Mouse (Mus musculus) intestine, embryonic 14.5 days (tissue): ENCODE results near the gene Lypd6b. TPM values are rescaled to one million over a fixed set of nuclear protein-coding genes. Genes with fewer than 3 reads are reported as not detected.
A peak's percentile ranks its signal among the peaks of the same experiment; 100 is the strongest.

Experiments
- ATAC-seq: fragments of 200-750 bp; cut with Nextera tagmentation; replicated peaks from 2 replicates; pipeline ENCODE4 v1.8.0; 2017; ENCODE audit warnings: low read depth, moderate number of reproducible peaks, moderate TSS enrichment, moderate library complexity; ENCODE audit not compliant: low FRiP score, low TSS enrichment
- DNase-seq: peaks from one replicate; pipeline ENCODE4 v3.0.0-alpha.2; 2018; ENCODE audit warnings: low spot score
- H3K27ac ChIP-seq: fragments of 300-500 bp; sonication (generic); 2 replicates; pipeline ENCODE4 v1.5.1; 2014; ENCODE audit warnings: low read depth, mild to moderate bottlenecking, control low read depth
- H3K27me3 ChIP-seq: fragments of 300-500 bp; sonication (generic); replicated peaks from 2 replicates; pipeline ENCODE4 v1.6.1; 2014; ENCODE audit warnings: low read length, control low read depth; ENCODE audit not compliant: control insufficient read depth, insufficient read depth
- H3K36me3 ChIP-seq: fragments of 300-500 bp; sonication (generic); 2 replicates; pipeline ENCODE4 v1.6.1; 2014; ENCODE audit warnings: low read length, control low read depth; ENCODE audit not compliant: control insufficient read depth, insufficient read depth
- H3K4me1 ChIP-seq: fragments of 300-500 bp; sonication (generic); replicated peaks from 2 replicates; pipeline ENCODE4 v1.6.1; 2014; ENCODE audit warnings: low read length, control low read depth, mixed read lengths; ENCODE audit not compliant: control insufficient read depth, insufficient read depth
- H3K4me2 ChIP-seq: fragments of 300-500 bp; sonication (generic); 2 replicates; pipeline ENCODE4 v1.6.1; 2014; ENCODE audit warnings: low read length
- H3K4me3 ChIP-seq: fragments of 300-500 bp; sonication (generic); 2 replicates; pipeline ENCODE4 v1.5.1; 2014; ENCODE audit warnings: low read depth, low read length, control low read depth, mixed read lengths
- H3K9ac ChIP-seq: fragments of 300-500 bp; sonication (generic); 2 replicates; pipeline ENCODE4 v1.6.1; 2014; ENCODE audit warnings: mild to moderate bottlenecking, low read length
- H3K9me3 ChIP-seq: fragments of 300-500 bp; sonication (generic); 2 replicates; pipeline ENCODE4 v1.6.1; 2016; ENCODE audit warnings: low read length, control low read depth; ENCODE audit not compliant: control insufficient read depth
- WGBS: fragments of 180-500 bp; shearing (Covaris S2); extraction: QIAGEN DNeasy Blood & Tissue Kit; methylation state at CpG from one replicate; pipeline ENCODE4 v1.1.7; 2014; 5-methylcytosine and 5-hydroxymethylcytosine counted together
- polyA plus RNA-seq: library from polyadenylated mRNA; unstranded; fragments of >200 nt; fragmentation: Nextera tagmentation; extraction: Ambion mirVana; gene quantifications from 2 replicates; pipeline ENCODE4 v1.2.1, GENCODE M21; 2014

Lypd6b gene
- polyA plus RNA-seq, 1 experiment from 2014 or later, result 3.0 TPM

DNA sequence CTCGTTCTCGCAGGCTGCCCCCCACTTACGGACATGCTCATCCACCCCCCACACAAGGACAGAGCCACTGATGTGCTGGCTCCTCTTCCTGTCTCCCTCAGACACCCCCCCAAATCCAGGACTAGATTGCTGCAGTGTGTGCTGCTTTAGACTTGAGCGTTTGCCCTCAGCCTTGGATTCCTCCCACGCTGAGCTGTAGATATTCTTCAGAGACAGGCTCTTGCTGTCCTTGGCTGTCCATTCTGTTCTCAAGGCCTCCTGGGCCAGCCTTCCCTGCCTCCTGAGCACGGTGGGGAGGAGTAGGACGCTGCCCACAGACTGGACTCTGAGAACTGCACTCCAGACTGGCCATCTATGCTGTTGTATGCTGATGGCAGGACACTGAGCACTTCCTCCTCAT is 40.5 kb upstream of the Lypd6b start:
- Histone ChIP-seq H3K4me1 (peaks cover 19% of the 10 kb centered on the region), H3K9ac (no peak overlapping the region), H3K36me3 (no peaks in the 10 kb centered on the region), H3K4me3 (no peak overlapping the region), H3K4me2 (no peak overlapping the region), H3K27me3 (no peaks in the 10 kb centered on the region), H3K9me3 (no peaks in the 10 kb centered on the region), H3K27ac (no peak overlapping the region)
- WGBS, result 71% methylated on average over 7 of the region's 7 CpGs
- ATAC-seq (no peak), DNase-seq (no peak)

DNA sequence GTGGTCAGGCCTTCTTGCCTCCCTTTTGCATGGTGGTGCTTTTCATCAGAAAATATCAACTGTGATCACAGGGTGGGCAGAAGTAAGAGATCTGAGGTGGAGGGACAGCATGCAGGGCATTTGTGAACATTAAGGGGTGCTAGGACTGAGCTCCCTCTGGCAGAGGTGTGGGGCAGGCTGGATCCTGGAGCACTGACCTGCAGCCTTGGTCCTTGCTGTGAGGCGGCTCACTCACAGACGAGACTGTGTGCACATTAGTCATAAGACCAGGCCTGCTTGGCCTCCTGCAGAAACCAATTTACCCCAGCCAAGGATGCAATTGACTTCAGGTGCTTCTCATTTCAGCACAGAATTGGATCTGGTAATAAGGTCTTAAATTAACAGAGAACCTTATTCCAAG is 39.8 kb upstream of the Lypd6b start:
- H3K27ac ChIP-seq, result no peak overlapping the region
- H3K4me3 ChIP-seq, result no peak overlapping the region
- H3K4me2 ChIP-seq, result no peak overlapping the region
- ATAC-seq (no peak), DNase-seq (no peak)
- WGBS, result 89% methylated on average over 2 of the region's 2 CpGs
- no peaks in the 10 kb centered on the region for H3K36me3 ChIP-seq
- H3K4me1 ChIP-seq, result peaks cover 19% of the 10 kb centered on the region
- H3K9ac ChIP-seq, result no peak overlapping the region
- H3K9me3 ChIP-seq, result no peaks in the 10 kb centered on the region
- no peaks in the 10 kb centered on the region for H3K27me3 ChIP-seq

DNA sequence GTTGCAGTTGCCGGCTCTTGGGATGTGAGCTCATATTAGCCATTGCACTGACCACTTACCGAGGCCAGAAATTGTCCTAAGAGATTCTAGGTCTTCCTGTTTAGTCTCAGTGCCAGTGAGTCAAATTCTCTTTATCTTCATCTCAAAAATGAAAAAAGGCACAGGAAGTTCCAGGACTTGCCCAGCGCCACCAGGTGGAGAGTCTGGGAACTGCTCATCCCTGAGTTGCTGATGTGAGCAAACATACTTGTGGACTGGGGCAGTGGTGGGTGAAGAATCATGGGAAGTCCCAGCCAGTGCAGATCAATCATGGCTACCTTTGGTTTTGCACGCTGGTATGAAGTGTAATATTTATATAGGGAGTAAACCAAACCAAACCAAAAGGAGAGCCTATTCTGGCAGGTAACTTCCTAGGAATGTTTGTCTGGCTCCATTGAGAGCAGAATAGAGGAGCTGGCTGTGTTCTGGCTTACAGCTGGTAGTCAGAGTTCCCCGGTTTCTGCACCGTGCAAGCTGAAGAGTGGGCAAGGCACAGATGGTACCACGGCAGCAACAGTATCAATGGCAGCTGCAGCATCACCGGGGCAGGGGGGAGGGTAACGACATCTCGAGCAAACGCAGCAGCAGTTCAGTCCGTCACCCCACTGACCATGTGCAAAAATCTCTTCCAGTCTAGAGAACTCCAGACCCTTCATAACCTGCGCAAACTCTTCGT is 38.7 kb upstream of the Lypd6b start:
- no peak overlapping the region for H3K27ac ChIP-seq
- no peaks in the 10 kb centered on the region for H3K36me3 ChIP-seq
- no peak overlapping the region for H3K9ac ChIP-seq
- DNase-seq (peak; percentile 68), ATAC-seq (no peak)
- H3K27me3 ChIP-seq, result no peaks in the 10 kb centered on the region
- H3K4me3 ChIP-seq, result no peak overlapping the region
- H3K9me3 ChIP-seq, result no peaks in the 10 kb centered on the region
- 72% methylated on average over 14 of the region's 14 CpGs for WGBS
- H3K4me1 ChIP-seq, result peaks cover 16% of the 10 kb centered on the region
- no peak overlapping the region for H3K4me2 ChIP-seq

DNA sequence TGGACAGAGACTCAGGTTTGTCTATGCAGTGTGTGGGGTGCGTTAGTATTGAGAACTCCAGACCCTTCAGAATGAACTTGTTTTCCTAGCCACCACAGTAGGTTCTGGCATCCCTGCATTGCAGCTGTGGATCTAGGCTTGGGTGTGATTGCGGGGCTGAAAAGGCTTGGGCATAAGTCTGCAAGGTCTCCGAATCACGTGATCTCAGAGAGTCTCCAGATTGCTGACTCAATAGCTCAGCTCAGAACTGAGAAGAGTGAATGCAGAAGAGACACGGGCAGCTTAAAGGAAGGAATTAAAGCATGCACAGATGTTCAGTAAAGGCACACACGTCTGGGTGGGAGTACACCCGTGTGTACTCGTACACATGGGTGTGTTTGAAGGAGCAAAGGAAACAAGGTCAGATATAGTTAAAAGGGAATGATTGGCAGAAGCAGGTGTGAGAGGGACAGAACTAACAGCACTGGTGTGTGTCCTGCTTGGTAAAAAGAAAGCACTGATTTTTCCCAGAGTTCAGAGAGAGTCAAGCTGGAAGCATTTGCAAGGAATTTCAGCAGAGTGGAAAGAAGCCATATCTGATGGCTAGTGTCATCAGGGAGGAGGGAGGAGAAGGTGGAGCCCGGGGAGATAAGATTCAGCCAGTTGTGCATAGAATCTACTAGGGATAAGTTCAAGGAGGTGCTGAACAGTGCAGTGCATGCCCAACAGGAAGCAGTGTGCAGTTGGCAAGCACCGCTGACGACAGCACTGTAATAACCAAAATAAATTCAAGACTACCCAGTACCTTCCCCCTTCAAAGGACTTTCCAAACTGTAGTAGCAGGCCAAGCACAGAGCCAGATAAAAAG is 37.5 kb upstream of the Lypd6b start:
- no peak overlapping the region for H3K9ac ChIP-seq
- H3K9me3 ChIP-seq, result no peaks in the 10 kb centered on the region
- ATAC-seq (no peak), DNase-seq (no peak)
- H3K4me3 ChIP-seq, result no peak overlapping the region
- WGBS, result 72% methylated on average over 11 of the region's 11 CpGs
- no peaks in the 10 kb centered on the region for H3K27me3 ChIP-seq
- no peak overlapping the region for H3K4me2 ChIP-seq
- H3K4me1 ChIP-seq, result peaks cover 6% of the 10 kb centered on the region
- no peaks in the 10 kb centered on the region for H3K36me3 ChIP-seq
- no peak overlapping the region for H3K27ac ChIP-seq

DNA sequence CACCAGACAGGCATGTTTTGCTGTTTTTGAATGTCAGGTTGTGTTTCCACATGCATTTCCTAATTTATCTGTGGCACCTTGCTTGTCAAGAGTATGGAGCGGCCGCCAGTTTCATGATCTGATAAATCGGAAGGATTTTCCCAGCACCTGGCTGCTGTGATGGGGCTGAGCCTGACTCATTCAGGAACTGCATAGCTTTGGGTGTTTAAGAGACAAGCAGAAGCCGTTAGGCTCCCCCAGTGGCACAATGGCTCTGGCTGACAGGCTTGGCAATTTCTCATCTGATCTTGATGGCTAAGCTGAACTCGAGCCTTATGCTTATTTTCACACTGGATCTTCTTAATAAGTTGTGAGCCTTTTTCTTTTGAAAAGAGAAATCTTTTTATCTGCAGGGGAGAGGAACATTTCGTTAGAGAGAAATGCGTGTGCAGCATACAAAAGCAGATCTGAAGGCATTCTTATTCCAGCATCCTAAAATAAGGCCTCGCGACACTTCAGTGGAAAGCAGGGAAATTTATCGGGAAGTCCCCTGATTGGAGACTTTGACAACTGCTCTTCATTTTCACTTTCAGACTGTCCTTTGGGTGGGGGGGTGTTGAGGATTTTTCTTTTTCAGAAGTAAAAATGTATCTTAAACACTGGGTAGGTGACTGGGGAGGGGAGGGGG is 35.8 kb upstream of the Lypd6b start:
- 85% methylated on average over 10 of the region's 10 CpGs for WGBS
- Histone ChIP-seq H3K9ac (no peak overlapping the region), H3K4me1 (no peaks in the 10 kb centered on the region), H3K4me2 (no peak overlapping the region), H3K36me3 (no peaks in the 10 kb centered on the region), H3K4me3 (no peak overlapping the region), H3K27ac (no peak overlapping the region), H3K27me3 (no peaks in the 10 kb centered on the region), H3K9me3 (no peaks in the 10 kb centered on the region)
- ATAC-seq (no peak), DNase-seq (no peak)

DNA sequence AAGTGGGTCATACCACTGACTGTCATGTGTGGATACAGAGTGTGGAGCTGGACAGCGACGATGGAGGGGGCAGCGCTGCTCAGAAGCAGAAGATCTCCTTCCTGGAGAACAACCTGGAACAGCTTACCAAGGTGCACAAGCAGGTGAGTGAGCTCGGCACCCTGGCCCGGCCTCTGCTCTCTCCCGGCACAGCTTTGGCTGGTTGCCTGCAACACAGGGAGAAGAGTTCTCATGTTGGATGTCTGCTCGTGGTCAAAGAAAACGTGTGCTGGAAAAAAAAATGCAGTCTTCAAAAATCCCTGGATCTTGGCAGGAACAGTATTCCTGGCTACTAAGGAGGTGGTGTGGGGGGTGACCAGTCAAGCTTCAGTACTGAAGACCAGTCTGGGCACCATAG is 35.3 kb upstream of the Lypd6b start:
- Histone ChIP-seq H3K36me3 (no peaks in the 10 kb centered on the region), H3K4me3 (no peak overlapping the region), H3K4me1 (peaks cover under 1% of the 10 kb centered on the region), H3K27me3 (no peaks in the 10 kb centered on the region), H3K27ac (no peak overlapping the region), H3K9ac (no peak overlapping the region), H3K9me3 (no peaks in the 10 kb centered on the region), H3K4me2 (no peak overlapping the region)
- 86% methylated on average over 8 of the region's 8 CpGs for WGBS
- ATAC-seq (no peak), DNase-seq (no peak)

DNA sequence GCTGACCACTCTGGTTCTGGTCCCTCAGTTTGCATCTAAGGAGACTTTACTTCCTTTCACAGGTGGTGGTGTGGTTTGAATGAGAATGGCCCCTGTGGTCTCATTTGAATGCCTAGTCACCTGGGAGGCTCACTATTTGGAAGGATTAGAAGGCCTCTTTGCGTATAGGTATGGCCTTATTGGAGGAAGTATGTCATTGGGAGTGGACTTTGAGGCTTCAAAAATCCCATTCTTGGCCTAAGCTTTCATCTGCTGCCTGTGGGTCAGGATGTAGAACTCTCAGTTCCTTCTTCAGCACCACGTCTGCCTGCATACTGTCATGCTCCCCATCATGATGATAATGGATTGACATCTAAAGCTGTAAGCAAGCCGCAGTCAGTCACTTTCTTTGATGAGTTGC is 34.4 kb upstream of the Lypd6b start:
- Histone ChIP-seq H3K4me3 (no peak overlapping the region), H3K4me2 (no peak overlapping the region), H3K9me3 (no peaks in the 10 kb centered on the region), H3K27me3 (no peaks in the 10 kb centered on the region), H3K4me1 (peaks cover 3% of the 10 kb centered on the region), H3K27ac (no peak overlapping the region), H3K36me3 (no peaks in the 10 kb centered on the region), H3K9ac (no peak overlapping the region)
- ATAC-seq (no peak), DNase-seq (no peak)
- WGBS, result 89% methylated on average over 3 of the region's 3 CpGs

DNA sequence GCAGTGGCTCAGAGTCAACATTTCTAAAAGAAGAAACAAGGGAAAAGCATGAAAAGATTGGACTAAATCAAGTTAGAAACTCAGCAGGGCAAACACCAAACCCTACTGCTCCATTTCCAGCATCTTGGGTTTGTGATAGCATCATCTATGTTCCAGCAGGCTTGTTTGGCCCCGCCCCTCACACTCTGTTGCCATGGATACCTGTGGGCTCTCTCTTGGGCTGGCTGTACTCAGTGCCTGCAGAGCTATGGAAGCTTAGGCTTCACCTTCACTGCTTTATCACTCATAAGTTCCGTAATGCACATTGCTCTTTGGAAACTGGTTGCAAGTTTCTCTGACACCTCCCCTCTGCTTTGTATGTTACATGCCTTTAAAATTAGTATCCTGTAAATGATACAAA is 32.4 kb upstream of the Lypd6b start:
- 63% methylated on average over 2 of the region's 2 CpGs for WGBS
- H3K36me3 ChIP-seq, result no peaks in the 10 kb centered on the region
- H3K9me3 ChIP-seq, result no peaks in the 10 kb centered on the region
- DNase-seq (no peak), ATAC-seq (no peak)
- H3K27ac ChIP-seq, result no peak overlapping the region
- H3K9ac ChIP-seq, result no peak overlapping the region
- H3K4me3 ChIP-seq, result no peak overlapping the region
- H3K4me2 ChIP-seq, result no peak overlapping the region
- H3K4me1 ChIP-seq, result peaks cover 3% of the 10 kb centered on the region
- no peaks in the 10 kb centered on the region for H3K27me3 ChIP-seq
